In genomic region chr17:83350379-83351091, GRCm38 (mm10) we compare ENCODE assay signal across 8 mouse cellular contexts. TPM values are rescaled to one million over a fixed set of nuclear protein-coding genes. Genes with fewer than 3 reads are reported as not detected.
A peak's percentile ranks its signal among the peaks of the same experiment; 100 is the strongest.
DNase-seq lines count a peak whose midpoint lies in the region; ATAC-seq and TF ChIP-seq lines count a peak whose summit lies in the region.

Eml4 (plus strand) TSS chr17:83350931.

- ATAC-seq in embryonic facial prominence, embryonic 13.5 days (ENCODE audit: insufficient number of reproducible peaks, insufficient read depth, low FRiP score, low TSS enrichment, low read depth) = peak; percentile 89
- ATAC-seq in limb, embryonic 12.5 days (ENCODE audit: insufficient number of reproducible peaks, insufficient read depth, low FRiP score, low TSS enrichment, low read depth) = peak; percentile 93
- ATAC-seq in midbrain, embryonic 15.5 days (replicated peaks) = peak; percentile 96

- peak within 1 kb of the TSS; percentile 83 for H3K4me3 ChIP-seq in embryonic facial prominence, embryonic 13.5 days
- H3K4me3 ChIP-seq in kidney, adult 2 months (ENCODE audit: insufficient read depth, low read depth, low read length) = peak within 1 kb of the TSS; percentile 99
- H3K4me3 ChIP-seq in limb, embryonic 12.5 days (replicated peaks) = peak within 1 kb of the TSS; percentile 98
- H3K4me3 ChIP-seq in midbrain, embryonic 15.5 days = peak within 1 kb of the TSS; percentile 91
- H3K4me3 ChIP-seq in spleen, adult 2 months (ENCODE audit: extremely low read depth, insufficient read depth, insufficient read length) = peak within 1 kb of the TSS; percentile 90

- WGBS in embryonic facial prominence, embryonic 13.5 days = 1% methylated on average over 48 of the region's 62 CpGs
- 3% methylated on average over 48 of the region's 62 CpGs for WGBS in kidney, adult 2 months
- 2% methylated on average over 50 of the region's 62 CpGs for WGBS in limb, embryonic 12.5 days
- WGBS in midbrain, embryonic 15.5 days = under 1% methylated on average over 22 of the region's 62 CpGs
- 4% methylated on average over 42 of the region's 62 CpGs for WGBS in spleen, adult 2 months

- H3K4me2 ChIP-seq in embryonic facial prominence, embryonic 13.5 days = peak within 1 kb of the TSS; percentile 67
- H3K4me2 ChIP-seq in limb, embryonic 12.5 days = peak within 1 kb of the TSS; percentile 83
- peak within 1 kb of the TSS; percentile 74 for H3K4me2 ChIP-seq in midbrain, embryonic 15.5 days

- no peaks in the 10 kb centered on the region for H3K9me3 ChIP-seq in embryonic facial prominence, embryonic 13.5 days
- no peaks in the 10 kb centered on the region for H3K9me3 ChIP-seq in limb, embryonic 12.5 days
- no peaks in the 10 kb centered on the region for H3K9me3 ChIP-seq in midbrain, embryonic 15.5 days

- peak within 1 kb of the TSS; percentile 91 for H3K27ac ChIP-seq in embryonic facial prominence, embryonic 13.5 days
- H3K27ac ChIP-seq in kidney, adult 2 months (ENCODE audit: insufficient read depth, low read depth, low read length) = peak within 1 kb of the TSS; percentile 59
- H3K27ac ChIP-seq in limb, embryonic 12.5 days = peak within 1 kb of the TSS; percentile 94
- peak within 1 kb of the TSS; percentile 90 for H3K27ac ChIP-seq in midbrain, embryonic 15.5 days
- H3K27ac ChIP-seq in spleen, adult 2 months (ENCODE audit: insufficient read depth, low read length) = peak within 1 kb of the TSS; percentile 91

- TF ChIP-seq CTCF in kidney, adult 2 months (conservative IDR thresholded peaks at IDR 0.05; ENCODE audit: insufficient read depth, insufficient read length, low read depth, low read length) = peak; percentile 30; the same call in 1 of the 2 replicates
- TF ChIP-seq CTCF in spleen, adult 2 months (IDR thresholded peaks at IDR 0.05; ENCODE audit: extremely low read depth, insufficient read depth, insufficient read length, insufficient replicate concordance) = no peak

- H3K4me1 ChIP-seq in embryonic facial prominence, embryonic 13.5 days = peaks cover 31% of the 10 kb centered on the region
- 0 out of 2 replicates have a peak, but pooled peaks cover 3% of the 10 kb centered on the region for H3K4me1 ChIP-seq in kidney, adult 2 months (ENCODE audit: control insufficient read depth, insufficient read depth, low read length)
- peaks cover 28% of the 10 kb centered on the region for H3K4me1 ChIP-seq in limb, embryonic 12.5 days (replicated peaks)
- H3K4me1 ChIP-seq in midbrain, embryonic 15.5 days = peaks cover 17% of the 10 kb centered on the region
- peaks cover 2% of the 10 kb centered on the region for H3K4me1 ChIP-seq in spleen, adult 2 months (ENCODE audit: control insufficient read depth, insufficient read depth, insufficient read length)

- H3K9ac ChIP-seq in embryonic facial prominence, embryonic 13.5 days = peak within 1 kb of the TSS; percentile 95
- peak within 1 kb of the TSS; percentile 95 for H3K9ac ChIP-seq in limb, embryonic 12.5 days (replicated peaks)
- peak within 1 kb of the TSS; percentile 74 for H3K9ac ChIP-seq in midbrain, embryonic 15.5 days

- peak; percentile 91 for DNase-seq in 3134 (ENCODE audit: extremely low read depth, insufficient read length, low spot score)
- peak; percentile 95 to 97 for DNase-seq in adrenal gland, postnatal 36 days
- peak; percentile 96 for DNase-seq in heart, adult 18-20 months
- peak; percentile 96 for DNase-seq in kidney, adult 2 months
- DNase-seq in spleen, adult 2 months (ENCODE audit: low read depth in 1 of 2, low spot score in 2 of 2) = peak; percentile 72 to 91

- peak; percentile 58 for TF ChIP-seq POLR2A in kidney, adult 2 months (IDR thresholded peaks at IDR 0.05; ENCODE audit: low read depth, low read length)
- TF ChIP-seq POLR2A in spleen, adult 2 months (IDR thresholded peaks at IDR 0.05; ENCODE audit: low read depth, low read length) = peak; percentile 58

- no peaks in the 10 kb centered on the region for H3K27me3 ChIP-seq in embryonic facial prominence, embryonic 13.5 days
- H3K27me3 ChIP-seq in kidney, adult 2 months (replicated peaks; ENCODE audit: control insufficient read depth, insufficient read depth, low read length) = no peaks in the 10 kb centered on the region
- H3K27me3 ChIP-seq in limb, embryonic 12.5 days = no peaks in the 10 kb centered on the region
- no peaks in the 10 kb centered on the region for H3K27me3 ChIP-seq in midbrain, embryonic 15.5 days (replicated peaks)
- no peaks in the 10 kb centered on the region for H3K27me3 ChIP-seq in spleen, adult 2 months (ENCODE audit: control insufficient read depth, insufficient read depth, low read length)

- no peaks in the 10 kb centered on the region for H3K36me3 ChIP-seq in embryonic facial prominence, embryonic 13.5 days
- H3K36me3 ChIP-seq in kidney, adult 2 months (ENCODE audit: control insufficient read depth, insufficient read depth, low read length) = no peaks in the 10 kb centered on the region
- no peaks in the 10 kb centered on the region for H3K36me3 ChIP-seq in limb, embryonic 12.5 days
- no peaks in the 10 kb centered on the region for H3K36me3 ChIP-seq in midbrain, embryonic 15.5 days (replicated peaks)
- no peaks in the 10 kb centered on the region for H3K36me3 ChIP-seq in spleen, adult 2 months (ENCODE audit: control insufficient read depth, insufficient read depth, low read length)

RNA-seq across cellular contexts. Expression of gene Eml4, which starts in this region (rescaled TPM):
- total RNA-seq in adrenal gland, postnatal 36 days (2021) = 10 to 100 TPM; 21.0 to 23.3 TPM
- polyA plus RNA-seq in embryonic facial prominence, embryonic 13.5 days (2015; fragmentation: Nextera tagmentation; extraction: Ambion mirVana) = 41.6 and 43.7 TPM in 2 replicates
- 1 to 10 TPM; 4.3 to 4.4 TPM for total RNA-seq in heart, adult 18-20 months (2021)
- polyA plus RNA-seq in kidney, adult 2 months (2012; rRNA removed) = 6.1 and 7.1 TPM in 2 replicates
- polyA plus RNA-seq in limb, embryonic 12.5 days (2016; fragmentation: Nextera tagmentation; extraction: Ambion mirVana) = 70.8 and 74.8 TPM in 2 replicates
- 34.0 and 35.2 TPM in 2 replicates for polyA plus RNA-seq in midbrain, embryonic 15.5 days (2015; fragmentation: Nextera tagmentation; extraction: Ambion mirVana)
- 13.7 and 15.0 TPM in 2 replicates for polyA plus RNA-seq in spleen, adult 2 months (2012; rRNA removed)

Comparison
In these comparisons a context has a peak if more than half of its experiments do, and no peak if none do; other contexts are left out.
1. Peak in every context shown above with its lines: DNase-seq, ATAC-seq, H3K4me3 ChIP-seq and H3K27ac ChIP-seq.
2. RNA of gene Eml4 (total RNA-seq): 21.0 to 23.3 TPM in adrenal gland, postnatal 36 days; 4.3 to 4.4 TPM in heart, adult 18-20 months; every median in the first group is over 4 times any median in the second.